Mouse (Mus musculus) subcutaneous adipose tissue, adult 2 months (tissue): ENCODE measurements around the gene Gm13698. TPM values are rescaled to one million over a fixed set of nuclear protein-coding genes. Genes with fewer than 3 reads are reported as not detected.

Experiments
- polyA plus RNA-seq: library from polyadenylated mRNA; depleted of rRNA; stranded (reverse); fragments of >200 nt; gene quantifications from 2 replicates; pipeline ENCODE4 v1.2.3, GENCODE M21; 2012; ENCODE audit warnings: low replicate concordance; rRNA removed

The Gm13698 gene
- polyA plus RNA-seq, result not detected in 2 replicates

DNA sequence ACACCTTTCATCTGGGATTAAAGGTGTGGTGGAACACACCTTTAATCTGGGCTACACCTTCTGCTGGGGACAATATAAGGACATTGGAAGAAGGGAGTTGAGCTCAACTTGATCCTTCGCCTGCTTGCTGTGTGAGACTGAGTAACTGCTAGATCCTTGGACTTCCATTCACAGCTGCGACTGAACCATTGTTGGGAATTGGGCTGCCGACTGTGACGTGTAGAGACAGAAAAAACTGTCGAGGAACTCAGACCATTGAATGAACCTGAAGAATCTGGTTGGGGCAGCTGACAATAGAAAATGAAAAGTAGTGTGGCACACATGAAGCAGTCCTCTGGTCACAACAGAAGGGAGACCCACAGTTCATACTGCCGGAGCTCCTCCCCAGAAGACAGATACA lies at the start of gene Gm13698:
Gene Gm13698 (plus strand): TSS at position 301 of the 400 bp plus-strand sequence.

DNA sequence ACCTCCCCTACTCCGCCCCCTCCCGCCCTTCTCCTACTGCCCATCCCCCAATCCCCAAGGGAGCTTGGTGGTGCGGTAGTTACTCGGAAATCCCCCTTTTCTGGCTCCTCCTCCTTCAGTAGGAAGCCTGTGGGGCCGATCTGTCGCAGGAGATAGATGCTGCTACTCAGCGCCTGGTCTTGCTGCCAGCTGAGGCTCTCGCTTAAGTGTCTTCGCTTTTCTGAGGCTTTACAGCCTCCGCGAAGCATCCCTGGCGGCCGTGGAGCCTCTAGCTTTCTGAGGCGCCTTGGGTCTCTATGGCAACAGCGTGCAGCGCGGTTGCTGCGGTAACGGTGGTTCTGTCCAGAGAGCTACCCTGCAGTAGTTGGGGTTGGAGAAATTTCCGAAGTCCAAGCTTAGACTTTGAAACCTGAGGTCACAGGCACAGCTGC lies 14.5 kb upstream of the Gm13698 start, which contains the start of gene Zswim2:
Gene Zswim2 (minus strand): TSS at position 298 of the 431 bp plus-strand sequence.

GRCm38 (mm10) chr2:83961203-83961602 lies 5.7 kb downstream of the Gm13698 start, which contains the start of gene Gm13693:
Gene Gm13693 (plus strand): TSS chr2:83961503.

GRCm38 (mm10) chr2:83967013-83967412 lies 11.5 kb downstream of the Gm13698 start, which contains the start of gene Gm13695:
Gene Gm13695 (plus strand): TSS chr2:83967313.

DNA sequence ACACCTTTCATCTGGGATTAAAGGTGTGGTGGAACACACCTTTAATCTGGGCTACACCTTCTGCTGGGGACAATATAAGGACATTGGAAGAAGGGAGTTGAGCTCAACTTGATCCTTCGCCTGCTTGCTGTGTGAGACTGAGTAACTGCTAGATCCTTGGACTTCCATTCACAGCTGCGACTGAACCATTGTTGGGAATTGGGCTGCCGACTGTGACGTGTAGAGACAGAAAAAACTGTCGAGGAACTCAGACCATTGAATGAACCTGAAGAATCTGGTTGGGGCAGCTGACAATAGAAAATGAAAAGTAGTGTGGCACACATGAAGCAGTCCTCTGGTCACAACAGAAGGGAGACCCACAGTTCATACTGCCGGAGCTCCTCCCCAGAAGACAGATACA lies 17.3 kb downstream of the Gm13698 start, which contains the start of gene Gm13696:
Gene Gm13696 (plus strand): TSS at position 301 of the 400 bp plus-strand sequence.

GRCm38 (mm10) chr2:83978633-83979032 lies 23.1 kb downstream of the Gm13698 start, which contains the start of gene Gm13694:
Gene Gm13694 (plus strand): TSS chr2:83978933.

DNA sequence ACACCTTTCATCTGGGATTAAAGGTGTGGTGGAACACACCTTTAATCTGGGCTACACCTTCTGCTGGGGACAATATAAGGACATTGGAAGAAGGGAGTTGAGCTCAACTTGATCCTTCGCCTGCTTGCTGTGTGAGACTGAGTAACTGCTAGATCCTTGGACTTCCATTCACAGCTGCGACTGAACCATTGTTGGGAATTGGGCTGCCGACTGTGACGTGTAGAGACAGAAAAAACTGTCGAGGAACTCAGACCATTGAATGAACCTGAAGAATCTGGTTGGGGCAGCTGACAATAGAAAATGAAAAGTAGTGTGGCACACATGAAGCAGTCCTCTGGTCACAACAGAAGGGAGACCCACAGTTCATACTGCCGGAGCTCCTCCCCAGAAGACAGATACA lies 28.9 kb downstream of the Gm13698 start, which contains the start of gene Gm13697:
Gene Gm13697 (plus strand): TSS at position 301 of the 400 bp plus-strand sequence.

DNA sequence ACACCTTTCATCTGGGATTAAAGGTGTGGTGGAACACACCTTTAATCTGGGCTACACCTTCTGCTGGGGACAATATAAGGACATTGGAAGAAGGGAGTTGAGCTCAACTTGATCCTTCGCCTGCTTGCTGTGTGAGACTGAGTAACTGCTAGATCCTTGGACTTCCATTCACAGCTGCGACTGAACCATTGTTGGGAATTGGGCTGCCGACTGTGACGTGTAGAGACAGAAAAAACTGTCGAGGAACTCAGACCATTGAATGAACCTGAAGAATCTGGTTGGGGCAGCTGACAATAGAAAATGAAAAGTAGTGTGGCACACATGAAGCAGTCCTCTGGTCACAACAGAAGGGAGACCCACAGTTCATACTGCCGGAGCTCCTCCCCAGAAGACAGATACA lies 34.8 kb downstream of the Gm13698 start, which contains the start of gene Gm13691:
Gene Gm13691 (plus strand): TSS at position 301 of the 400 bp plus-strand sequence.

Other genes starting within 250 kb of the Gm13698 start
- 18.5 and 45.7 TPM in 2 replicates for gene Itgav, start 231.3 kb upstream of the Gm13698 start, polyA plus RNA-seq
- gene Fam171b, start 143.1 kb upstream of the Gm13698 start, polyA plus RNA-seq, result 1.1 and 3.3 TPM in 2 replicates
- gene Zswim2, start 14.5 kb upstream of the Gm13698 start, polyA plus RNA-seq, result not detected in 2 replicates
- gene Gm13693, start 5.8 kb downstream of the Gm13698 start, polyA plus RNA-seq, result not detected in 2 replicates
- not detected in 2 replicates for gene Gm13695, start 11.6 kb downstream of the Gm13698 start, polyA plus RNA-seq
- gene Gm13696, start 17.4 kb downstream of the Gm13698 start, polyA plus RNA-seq, result not detected in 2 replicates
- gene Gm13694, start 23.2 kb downstream of the Gm13698 start, polyA plus RNA-seq, result not detected in 2 replicates
- not detected in 2 replicates for gene Gm13697, start 29.1 kb downstream of the Gm13698 start, polyA plus RNA-seq
- not detected in 2 replicates for gene Gm13691, start 34.9 kb downstream of the Gm13698 start, polyA plus RNA-seq